Mouse (Mus musculus): ENCODE measurements around the gene Hk2. TPM values are rescaled to one million over a fixed set of nuclear protein-coding genes. Genes with fewer than 3 reads are reported as not detected.
"Not testable (repeated sequence)": the region's sequence is repeated elsewhere in the genome, so short reads cannot be mapped to it uniquely, and the experiment has no call there.

Gene Hk2
- total RNA-seq, 2 experiments from 2014 or later = 6.9 to 8.3 TPM

DNA sequence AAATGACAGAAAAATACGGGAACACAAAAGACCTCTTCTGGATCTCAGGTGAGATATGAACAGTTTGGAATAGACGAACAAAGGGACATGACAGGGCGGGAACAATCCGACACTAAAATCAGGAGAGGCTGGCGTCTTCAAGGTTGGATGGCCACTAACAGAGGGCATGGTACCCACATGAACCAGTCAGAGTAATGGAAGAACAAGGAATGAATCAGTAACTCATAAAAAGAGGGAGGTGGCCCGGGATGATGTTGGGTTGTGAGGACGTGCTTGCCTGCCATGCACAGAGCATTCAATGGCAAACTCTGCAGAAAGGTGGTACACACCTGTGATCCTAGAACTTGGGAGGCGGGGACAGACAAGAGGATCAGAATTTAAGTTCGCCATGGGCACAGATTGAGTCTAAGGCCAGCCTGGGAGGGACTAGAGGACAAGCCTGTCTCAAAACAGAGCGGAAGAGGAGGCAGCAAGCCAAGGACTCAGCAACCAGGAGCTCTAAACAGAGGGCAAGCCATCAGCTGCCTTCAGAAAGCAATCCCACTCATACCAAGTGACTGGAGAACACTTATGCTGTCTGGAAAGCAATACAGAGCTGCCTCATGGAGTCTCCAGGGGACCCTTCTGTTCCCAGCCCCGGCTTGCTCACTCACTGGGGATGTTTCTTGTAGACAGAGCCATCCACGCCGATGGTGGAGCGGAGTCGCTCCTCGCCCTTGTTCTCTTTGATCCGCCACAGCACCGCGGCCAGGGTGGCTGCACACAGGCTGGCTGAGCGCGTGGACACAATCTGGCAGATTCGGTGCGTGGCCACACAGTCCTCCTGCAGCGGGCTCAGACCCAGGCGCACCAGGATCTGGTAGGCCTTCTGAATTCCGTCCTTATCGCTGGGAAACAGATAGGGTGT, 36.4 kb downstream of the Hk2 start:
- DNase-seq = peak in 1 of 2 experiments; percentile 17

DNA sequence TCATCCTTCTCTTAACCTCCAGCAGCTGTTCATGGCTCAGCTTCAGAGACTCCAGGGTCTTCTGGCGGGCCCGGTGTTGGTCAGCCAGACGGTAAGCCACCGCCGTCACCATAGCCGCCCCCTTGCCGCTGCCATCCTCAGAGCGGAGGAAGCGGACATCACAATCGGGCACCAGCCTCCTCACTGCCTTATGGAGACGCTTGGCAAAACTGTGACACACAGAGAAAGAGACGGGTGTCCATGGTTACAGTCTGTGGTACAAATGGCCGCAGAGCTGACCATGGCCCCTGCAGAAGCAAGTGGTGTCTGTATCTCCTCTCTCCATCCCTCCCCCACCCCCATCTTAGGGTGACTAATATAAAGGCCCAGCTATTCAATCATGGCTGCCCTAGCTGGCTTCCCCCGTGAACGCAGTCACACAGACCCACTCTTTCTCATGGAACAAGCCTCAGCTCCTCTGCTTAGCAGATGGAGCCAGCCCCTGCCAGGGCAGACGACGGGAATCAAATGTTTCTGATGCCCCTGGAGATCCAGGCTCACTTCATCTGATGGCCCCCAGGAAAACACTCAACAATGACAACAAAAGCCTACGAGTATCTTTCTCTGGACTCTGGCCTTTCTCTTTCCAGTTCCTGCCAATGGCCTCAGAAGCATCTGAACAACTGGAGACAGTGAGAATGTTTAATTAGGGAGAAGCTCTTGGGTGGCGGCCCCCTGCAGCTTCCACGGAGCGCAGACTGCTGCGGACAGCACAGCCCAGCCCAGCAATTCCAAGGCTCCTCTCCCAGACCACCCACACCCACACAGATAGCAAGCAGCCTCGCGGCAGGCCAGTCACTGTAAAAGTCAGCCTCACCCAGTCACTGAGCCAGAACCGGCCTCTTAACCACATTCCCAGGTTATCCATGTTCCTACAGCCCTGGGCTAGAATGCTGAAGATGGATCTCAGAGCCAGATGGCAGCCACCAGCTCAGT, 37.3 kb downstream of the Hk2 start:
- peak; percentile 12 to 26 for DNase-seq

DNA sequence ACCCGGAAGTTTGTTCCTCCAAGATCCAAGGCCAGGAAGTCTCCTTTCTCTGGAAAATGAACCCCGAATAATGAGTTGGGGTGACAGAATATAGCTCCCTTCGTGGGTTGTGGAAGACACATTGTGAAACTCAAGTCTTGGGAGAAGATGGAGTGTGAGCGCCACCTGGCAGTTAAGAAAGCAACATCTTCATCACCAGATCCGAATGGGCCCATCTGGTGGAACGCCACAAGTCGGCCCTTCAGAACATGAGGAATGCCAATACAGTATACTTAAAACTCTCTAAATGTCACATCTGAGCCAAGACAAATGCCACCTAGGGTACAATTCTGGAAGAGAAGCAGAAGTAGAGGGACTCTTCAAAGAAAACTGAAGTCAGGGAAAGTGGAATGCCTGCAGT, 38.9 kb downstream of the Hk2 start:
- DNase-seq = peak in 1 of 2 experiments; percentile 15

DNA sequence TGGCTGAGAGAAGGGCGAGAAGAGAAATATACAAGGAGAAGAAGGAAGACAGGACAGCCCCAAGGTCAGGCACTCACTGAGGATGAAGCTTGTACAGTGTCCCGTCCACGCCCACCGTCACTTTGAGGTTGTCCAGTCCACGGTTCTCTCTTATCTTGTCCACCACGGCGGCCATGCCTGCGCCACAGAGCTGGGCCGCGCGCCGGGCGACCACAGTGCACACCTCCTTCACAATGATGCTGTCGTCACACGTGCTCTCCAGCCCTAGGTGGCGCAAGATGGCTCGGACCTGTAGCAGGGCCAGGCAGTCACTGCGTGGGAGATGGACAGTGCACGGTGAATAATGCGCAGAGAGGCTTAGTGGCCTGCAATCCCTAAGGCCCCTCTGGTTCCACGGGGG, 45.6 kb downstream of the Hk2 start:
- DNase-seq = no peak

DNA sequence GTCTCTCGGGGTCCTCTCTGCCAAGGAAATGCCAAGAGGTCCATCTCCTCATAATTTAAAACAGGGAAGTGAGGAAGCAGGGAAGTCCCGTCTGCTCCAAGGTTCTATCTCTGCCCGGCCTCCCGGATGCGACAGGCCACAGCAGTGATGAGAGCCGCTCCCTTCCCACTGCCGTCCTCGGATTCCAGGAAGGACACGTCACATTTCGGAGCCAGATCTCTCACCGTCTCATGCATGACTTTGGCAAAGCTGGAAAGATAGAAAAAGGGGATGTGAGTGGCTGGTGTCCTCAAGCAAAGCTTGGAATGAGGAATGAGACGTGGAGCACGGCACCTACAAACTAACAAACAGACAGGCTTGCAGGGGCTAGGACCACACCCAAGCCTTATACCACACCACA, 47.0 kb downstream of the Hk2 start:
- no peak for DNase-seq

DNA sequence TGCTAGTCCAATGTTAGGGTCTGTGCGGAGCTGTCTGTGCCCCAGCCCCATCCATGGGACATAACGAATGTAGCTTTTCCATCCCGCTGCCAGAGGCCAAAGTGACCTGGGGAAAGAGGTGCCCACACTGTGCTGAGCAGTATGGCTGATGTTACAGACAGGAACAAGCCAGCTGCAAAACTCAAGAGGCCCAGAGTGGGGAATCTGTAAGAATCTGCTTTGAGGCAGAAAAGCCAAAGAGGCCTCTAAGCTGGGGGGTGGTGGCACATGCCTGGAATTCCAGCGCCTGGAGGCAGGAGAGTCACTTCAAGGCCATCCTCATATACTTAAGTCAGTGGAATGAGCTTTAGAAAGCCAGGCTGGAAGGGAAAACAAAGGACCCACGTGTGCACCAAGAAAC, 50.9 kb downstream of the Hk2 start:
- DNase-seq = no peak

DNA sequence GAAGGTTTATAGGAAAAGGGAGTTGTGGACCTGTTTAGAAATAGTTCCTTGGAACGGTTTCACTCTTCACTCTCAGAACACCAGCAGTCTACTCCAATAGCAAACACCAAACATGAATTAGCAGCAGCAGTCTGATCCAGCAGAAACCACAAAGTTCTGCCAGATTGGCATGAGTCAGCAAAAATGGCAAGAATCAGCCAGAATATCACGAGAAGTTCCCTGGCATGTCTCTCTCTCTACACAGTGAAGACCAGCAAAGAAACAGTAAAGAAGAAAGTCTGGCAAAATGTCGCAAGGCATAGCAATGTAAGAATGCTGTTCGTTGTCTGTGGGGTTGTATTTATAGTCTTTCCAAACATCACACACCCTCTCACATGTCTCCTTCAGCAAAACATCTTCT, 58.1 kb downstream of the Hk2 start:
- DNase-seq = no peak

DNA sequence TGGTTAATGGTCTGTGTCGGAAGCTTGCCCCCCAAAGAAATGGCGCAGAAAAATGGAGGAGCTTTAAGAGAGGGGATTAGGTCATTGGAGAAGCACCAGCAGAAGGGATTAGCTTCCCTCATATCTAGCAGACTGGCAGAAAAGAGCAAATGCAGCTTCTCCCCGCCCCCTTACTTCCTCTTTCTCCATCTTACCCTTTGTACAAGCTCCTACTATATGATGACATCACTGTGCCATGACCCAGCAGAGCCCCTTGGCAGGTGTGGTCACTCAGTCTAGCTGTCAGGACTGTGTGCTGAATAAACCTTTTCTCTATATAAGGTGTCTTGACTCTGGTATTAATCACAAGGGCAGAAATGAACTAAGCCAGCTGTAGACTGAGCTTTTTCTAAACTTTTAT, 58.6 kb downstream of the Hk2 start:
- no peak for DNase-seq

DNA sequence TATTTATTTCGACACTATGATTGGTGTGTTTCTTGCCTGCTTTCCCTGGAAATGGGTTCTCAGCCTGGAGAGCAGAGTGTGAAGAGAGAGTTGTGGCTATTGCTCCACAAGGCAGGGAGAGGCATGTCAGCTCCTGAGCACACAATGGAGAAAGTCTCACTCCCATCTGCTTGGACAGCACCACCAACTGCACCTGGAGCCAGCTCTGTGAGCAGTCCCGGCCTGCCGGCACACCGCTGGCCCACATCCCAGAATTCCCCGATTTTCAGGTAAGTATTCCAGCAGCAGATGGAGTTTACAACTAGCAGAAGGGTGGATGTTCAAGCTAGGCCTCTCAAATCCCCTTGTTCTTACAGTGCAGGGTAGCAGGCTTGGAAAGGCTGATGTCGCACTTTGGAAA, 59.0 kb downstream of the Hk2 start:
- no peak for DNase-seq

DNA sequence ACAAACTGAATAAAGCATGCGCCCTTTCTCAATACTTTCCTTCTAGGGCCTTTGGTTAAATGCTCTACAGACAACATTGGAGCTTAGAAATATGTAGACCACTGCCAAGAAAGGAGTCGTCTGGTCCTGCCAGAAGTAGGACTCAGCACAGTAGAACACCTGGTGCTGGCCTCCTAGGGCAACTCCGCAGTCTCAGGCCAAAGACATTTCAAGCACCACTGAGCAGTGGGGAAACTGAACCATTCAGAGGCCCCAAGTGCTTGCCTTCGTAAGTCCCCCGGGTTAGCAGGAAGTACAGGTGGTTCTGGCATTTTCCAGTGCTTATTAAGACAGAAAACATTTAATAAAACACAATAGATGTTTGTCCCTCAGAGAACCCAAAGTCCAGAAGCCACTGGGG, 59.4 kb downstream of the Hk2 start:
- no peak for DNase-seq

DNA sequence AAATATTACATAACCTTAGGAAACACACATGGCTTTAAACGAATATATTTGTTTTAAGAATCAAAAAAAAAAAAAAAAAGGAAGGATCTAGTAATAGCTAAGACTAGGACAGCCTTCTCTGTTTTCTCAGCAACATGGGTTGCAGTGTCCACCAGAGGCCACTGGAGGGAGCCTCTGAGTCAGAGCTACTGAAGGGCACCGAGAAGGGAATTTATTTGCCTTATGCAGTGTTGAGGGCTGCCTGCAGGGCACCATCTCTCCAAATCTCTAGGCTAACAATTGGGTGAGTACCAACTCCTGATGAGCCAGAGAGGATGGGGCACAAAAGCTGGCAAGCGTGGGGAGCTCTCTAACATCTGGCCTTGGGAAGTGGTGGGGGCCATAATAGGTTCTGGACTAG, 60.0 kb downstream of the Hk2 start:
- peak; percentile 66 to 71 for DNase-seq

DNA sequence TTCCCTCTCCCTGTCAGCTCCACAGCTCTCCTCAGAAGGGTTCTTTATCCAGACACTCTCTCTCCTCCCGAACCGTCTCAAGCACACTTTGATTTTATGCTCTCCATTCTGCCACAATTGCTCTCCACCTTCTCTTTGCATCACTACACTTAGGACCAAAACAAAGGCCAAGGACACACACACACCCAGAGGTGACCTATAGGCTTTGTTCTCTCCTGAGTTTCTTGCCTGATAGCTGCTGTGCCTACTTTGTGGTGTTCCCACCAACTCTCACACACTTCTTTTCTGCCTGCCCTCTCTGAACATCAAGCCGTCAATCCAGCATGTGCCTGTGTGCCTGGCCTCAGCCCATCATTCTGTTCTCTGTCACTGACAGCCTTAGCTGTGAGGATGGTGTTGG, 66.5 kb downstream of the Hk2 start:
- no peak for DNase-seq

DNA sequence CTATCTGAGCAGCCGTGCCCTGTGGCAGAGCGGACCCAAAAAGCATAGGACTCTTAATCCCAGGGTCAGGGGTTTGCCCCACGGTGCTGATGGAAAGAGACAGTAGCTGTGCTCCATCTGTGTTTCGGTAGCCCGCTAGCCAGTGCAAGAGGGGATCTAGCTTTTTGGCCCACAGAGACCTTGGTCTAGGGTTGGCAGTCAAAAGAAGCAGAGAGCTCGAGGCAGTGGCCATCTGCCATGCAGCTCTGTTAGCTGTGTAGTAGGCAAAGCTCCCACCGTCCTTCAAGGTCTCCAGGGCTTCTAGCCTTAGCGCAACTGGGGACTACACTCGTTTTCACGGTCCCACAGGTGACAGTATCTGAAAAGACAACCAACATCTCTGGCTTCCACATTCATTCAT, 67.0 kb downstream of the Hk2 start:
- no peak for DNase-seq

DNA sequence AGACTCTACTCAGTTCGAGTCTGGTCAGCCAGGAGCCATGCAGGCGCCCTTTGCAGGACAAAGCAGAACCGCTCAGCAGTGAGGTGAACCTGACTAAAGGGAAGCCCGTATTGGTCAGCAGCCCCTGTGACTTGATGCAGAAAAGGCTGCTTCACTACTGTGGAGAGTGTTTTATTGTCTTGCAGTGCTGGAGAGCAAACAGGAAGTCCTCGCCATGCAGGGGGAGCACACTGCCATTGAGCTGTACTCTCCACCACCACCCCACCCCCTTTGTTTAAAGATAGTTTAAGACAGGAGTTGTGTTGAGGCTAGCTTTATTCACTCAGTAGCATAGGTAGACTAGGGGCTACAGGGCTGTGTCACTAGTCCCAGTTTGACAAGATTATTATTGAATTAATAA, 69.0 kb downstream of the Hk2 start, which contains the start of gene Pole4:
Gene Pole4, minus strand, starts transcription at position 145 of the 400 bp plus-strand sequence.
- no peak for DNase-seq

DNA sequence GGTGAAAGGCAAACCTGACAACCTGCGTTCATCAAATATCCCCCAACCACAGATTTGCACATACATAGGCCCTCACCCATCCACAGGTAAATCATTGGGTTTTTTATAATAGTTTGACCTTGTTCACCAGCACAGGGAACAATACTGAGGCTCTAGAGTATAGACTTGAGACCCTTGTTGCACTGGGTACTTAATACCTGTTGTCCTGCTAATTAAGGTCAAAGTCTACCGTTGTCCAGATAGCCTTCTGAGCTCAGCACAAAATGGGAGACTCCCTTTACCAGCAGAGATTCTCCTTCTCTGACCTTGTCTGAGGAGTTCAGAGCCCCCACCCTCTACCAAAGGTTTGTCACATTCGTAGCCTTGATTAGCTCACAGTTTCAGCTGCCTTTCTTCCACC, 70.5 kb downstream of the Hk2 start:
- DNase-seq = no peak

DNA sequence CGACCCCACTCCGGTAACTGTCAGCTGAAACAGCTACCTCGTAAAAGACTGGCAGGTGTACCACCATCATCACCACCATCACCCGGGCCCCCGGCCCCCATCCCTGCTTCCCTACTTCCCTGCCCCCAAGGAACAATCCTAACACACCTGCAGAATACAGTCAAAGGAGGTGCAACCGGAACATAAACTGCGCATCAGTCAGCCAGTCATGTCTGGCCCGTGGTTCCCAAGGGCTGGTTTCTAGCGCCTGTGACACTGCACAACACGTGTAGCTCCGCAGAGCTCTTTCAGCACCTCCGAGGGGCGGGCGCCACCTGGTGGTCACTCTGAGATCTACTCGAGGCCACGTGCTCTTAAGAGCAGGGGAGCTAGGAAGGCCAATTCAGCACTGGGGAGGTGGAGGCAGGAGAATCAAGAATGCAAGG, 71.6 kb downstream of the Hk2 start:
- DNase-seq = peak; percentile 79 to 83

DNA sequence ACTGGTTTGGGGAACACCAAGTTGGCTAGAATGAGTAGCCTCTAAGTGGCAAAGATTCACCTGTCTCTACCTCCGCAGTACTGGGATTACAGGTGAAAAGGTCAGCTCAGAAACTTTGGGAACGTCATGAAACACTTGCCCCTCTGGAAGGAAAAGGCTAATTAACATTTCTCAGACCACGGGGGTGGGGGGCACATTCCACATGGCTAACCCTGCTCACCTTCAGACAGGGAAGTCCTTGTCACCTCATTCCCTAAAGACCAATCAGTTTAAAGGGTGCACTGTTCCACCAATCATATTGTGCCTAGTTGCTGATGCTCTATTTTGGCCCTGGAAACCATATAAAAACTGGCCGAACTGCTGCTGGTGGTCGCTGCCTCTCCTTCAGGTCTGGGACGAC, 73.0 kb downstream of the Hk2 start:
- DNase-seq = no peak

DNA sequence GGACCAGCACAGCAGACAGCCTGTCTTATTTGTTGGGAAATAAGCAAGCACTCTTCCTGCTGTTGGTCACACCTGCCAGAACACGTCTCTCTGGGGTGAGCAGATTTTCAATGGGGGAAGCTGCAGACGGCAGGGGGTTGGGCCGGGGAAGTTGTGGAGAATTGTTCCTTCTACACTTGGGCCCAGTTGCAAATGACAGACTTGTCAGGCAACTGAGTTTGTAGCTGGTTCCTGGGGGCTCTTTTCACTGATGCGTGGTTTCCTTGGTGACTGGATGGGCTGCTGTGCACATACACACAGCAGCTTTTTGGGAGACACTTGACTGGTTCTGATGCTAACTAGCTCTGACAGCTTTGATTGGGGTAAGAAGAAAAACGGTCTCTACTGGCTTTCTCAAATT, 74.4 kb downstream of the Hk2 start:
- no peak for DNase-seq

DNA sequence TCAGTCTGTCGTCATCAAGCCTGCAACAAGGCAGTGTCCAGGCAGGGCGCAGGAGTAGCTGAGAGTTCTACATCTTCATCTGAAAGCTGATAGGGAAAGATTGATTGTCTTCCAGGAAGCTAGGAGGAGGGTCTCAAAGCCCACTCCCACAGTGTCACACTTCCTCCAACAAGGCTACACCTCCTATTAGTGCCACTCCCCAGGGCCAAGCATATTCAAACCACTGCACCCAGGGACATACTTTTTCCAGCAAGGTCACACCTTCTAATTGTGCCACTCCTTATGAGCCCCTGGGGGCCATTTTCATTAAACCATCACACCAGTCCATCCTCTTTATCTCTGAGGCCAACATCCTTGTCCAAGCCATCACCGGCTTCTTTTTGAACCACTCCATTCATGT, 77.5 kb downstream of the Hk2 start:
- DNase-seq = no peak

DNA sequence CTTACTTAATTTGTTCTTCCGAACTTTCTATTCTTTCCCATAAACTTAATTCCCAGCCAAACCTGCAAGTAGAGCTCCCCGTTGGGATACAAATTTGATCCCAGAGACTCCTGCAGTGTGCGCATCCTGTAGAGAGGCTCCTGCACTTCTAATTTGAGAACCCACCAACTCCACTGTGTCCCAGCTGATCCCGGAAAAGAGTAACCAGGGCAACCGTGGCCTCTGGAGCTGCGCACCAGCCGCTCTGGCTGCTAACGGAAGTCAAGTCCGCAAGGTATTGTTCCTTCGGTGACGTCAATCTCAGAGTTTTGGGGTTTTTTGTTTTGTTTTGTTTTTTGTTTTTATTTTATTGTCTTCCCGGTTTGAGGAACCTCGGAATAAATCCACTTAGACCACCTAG, 79.6 kb downstream of the Hk2 start:
- DNase-seq = no peak

DNA sequence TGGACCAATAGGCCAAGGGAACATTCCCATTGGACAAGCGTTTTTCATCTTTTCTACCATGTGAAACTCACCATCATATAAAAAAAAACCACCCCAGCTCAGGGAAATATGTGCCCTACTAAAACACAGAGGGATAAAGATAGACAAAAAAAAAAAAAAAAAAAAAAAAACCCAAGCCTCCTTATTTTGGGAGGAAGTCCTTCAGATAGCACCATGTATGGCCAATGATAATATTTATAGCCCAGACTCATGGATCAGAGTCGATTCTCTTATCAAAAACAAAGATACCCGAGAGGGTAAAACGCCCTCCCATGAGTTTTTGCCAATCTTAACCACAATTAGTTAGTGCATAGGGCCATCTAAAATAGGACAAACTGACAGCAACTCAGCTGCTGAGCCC, 84.8 kb downstream of the Hk2 start:
- DNase-seq = no peak

DNA sequence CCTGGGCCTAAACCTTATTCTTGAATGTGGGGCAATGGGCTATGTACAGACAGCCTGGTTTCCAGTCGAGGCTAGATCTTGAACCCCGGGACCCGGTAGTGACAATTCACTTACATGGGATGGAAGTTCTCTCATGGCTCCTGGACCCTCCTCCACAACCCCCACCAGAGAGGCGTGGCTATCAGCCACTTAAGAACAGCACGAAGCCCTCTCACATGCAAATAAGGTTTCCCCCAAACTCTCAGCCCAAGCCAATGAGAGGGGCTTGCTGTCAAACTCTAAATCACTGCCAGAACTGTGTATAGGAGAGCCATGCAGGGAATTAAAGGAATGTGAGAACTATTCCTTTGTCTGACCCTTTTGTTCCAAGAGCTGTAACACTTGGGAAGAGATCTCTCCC, 85.7 kb downstream of the Hk2 start:
- DNase-seq = not testable (repeated sequence)

DNA sequence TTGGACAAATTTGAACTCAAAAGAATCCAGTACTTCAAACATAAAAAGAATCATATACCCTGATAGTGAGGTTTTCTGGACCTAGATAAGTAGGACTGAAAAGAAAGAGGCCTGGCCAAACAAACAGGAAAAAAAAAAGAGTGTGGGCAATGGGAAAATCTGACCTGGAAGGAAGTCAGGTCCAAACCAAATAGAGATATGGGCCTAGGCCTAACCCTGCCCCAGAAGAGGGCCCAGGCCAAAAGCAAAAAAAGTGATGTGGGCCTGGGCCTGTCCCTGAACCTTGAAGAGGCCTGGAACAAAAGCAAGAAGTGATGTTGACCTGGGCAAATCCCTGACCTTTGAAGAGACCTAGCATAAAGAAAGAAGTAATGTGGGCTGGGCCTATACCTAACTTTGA, 90.1 kb downstream of the Hk2 start:
- no peak for DNase-seq
